Mouse (Mus musculus) kidney, postnatal 0 days (tissue): ENCODE data around the gene Fabp3. TPM values are rescaled to one million over a fixed set of nuclear protein-coding genes. Genes with fewer than 3 reads are reported as not detected.

Experiments used
- ATAC-seq: fragments of 200-750 bp; cut with Nextera tagmentation; replicated peaks from 2 replicates; pipeline ENCODE4 v1.8.0; 2017; ENCODE audit warnings: low read depth, moderate number of reproducible peaks, moderate TSS enrichment, moderate library complexity; ENCODE audit not compliant: low FRiP score
- DNase-seq: peaks from one replicate; pipeline ENCODE4 v3.0.0-alpha.2; 2016; ENCODE audit warnings: low spot score
- H3K27ac ChIP-seq: fragments of 300-500 bp; sonication (generic); 2 replicates; pipeline ENCODE4 v1.5.1; 2014; ENCODE audit warnings: mild to moderate bottlenecking
- H3K27me3 ChIP-seq: fragments of 300-500 bp; sonication (generic); 2 replicates; pipeline ENCODE4 v1.6.1; 2014; ENCODE audit warnings: low read length, mixed read lengths; ENCODE audit not compliant: insufficient read depth
- H3K36me3 ChIP-seq: fragments of 300-500 bp; sonication (generic); 2 replicates; pipeline ENCODE4 v1.6.1; 2014; ENCODE audit warnings: low read length, mixed read lengths; ENCODE audit not compliant: insufficient read depth
- H3K4me1 ChIP-seq: fragments of 300-500 bp; sonication (generic); replicated peaks from 2 replicates; pipeline ENCODE4 v1.6.1; 2014; ENCODE audit warnings: antibody characterized with exemption, low read length, mixed read lengths; ENCODE audit not compliant: insufficient read depth
- H3K4me2 ChIP-seq: fragments of 300-500 bp; sonication (generic); 2 replicates; pipeline ENCODE4 v1.6.1; 2014; ENCODE audit warnings: mild to moderate bottlenecking, low read length, moderate library complexity, mixed read lengths
- H3K4me3 ChIP-seq: fragments of 300-500 bp; sonication (generic); replicated peaks from 2 replicates; pipeline ENCODE4 v1.5.1; 2014; ENCODE audit warnings: low read depth, low read length
- H3K9ac ChIP-seq: fragments of 300-500 bp; sonication (generic); 2 replicates; pipeline ENCODE4 v1.6.1; 2014; ENCODE audit warnings: low read depth, low read length
- H3K9me3 ChIP-seq: fragments of 300-500 bp; sonication (generic); replicated peaks from 2 replicates; pipeline ENCODE4 v1.6.1; 2016; ENCODE audit warnings: low read length, inconsistent platforms, mixed read lengths
- CTCF ChIP-seq: IDR thresholded peaks from 2 replicates; pipeline ENCODE4 v1.5.1; 2016; ENCODE audit warnings: antibody characterized with exemption, low read depth, mild to moderate bottlenecking, moderate library complexity
- WGBS: fragments of 180-500 bp; shearing (Covaris S2); extraction: QIAGEN DNeasy Blood & Tissue Kit; methylation state at CpG from one replicate; pipeline ENCODE4 v1.1.7; 2014; 5-methylcytosine and 5-hydroxymethylcytosine counted together
- polyA plus RNA-seq: library from polyadenylated mRNA; unstranded; fragments of >200 nt; fragmentation: Nextera tagmentation; extraction: Ambion mirVana; gene quantifications from 2 replicates; pipeline ENCODE4 v1.2.1, GENCODE M21; 2015

Gene Fabp3
- polyA plus RNA-seq, 1 experiment from 2014 or later = 542 TPM

- H3K36me3 ChIP-seq = peaks cover 29% of the 10 kb centered on the region; the same call in 1 of the 2 replicates
Observed at GRCm38 (mm10) chr4:130318122-130318521, 9.7 kb downstream of the Fabp3 start.

GRCm38 (mm10) chr4:130319564-130319963 is 11.2 kb downstream of the Fabp3 start:
- H3K4me1 ChIP-seq = peaks cover 5% of the 10 kb centered on the region; the same call in 1 of the 2 replicates
- H3K4me3 ChIP-seq = no peak overlapping the region
- H3K4me2 ChIP-seq = no peak overlapping the region
- H3K27ac ChIP-seq = no peak overlapping the region
- H3K9ac ChIP-seq = no peak overlapping the region
- DNase-seq (no peak), ATAC-seq (no peak)
- no peaks in the 10 kb centered on the region for H3K9me3 ChIP-seq
- 84% methylated on average over 7 of the region's 7 CpGs for WGBS
- TF ChIP-seq CTCF = no peak
- peaks cover 36% of the 10 kb centered on the region; the same call in 1 of the 2 replicates for H3K36me3 ChIP-seq
- no peaks in the 10 kb centered on the region for H3K27me3 ChIP-seq

More at GRCm38 (mm10) chr4:130318122-130318521, 9.7 kb downstream of the Fabp3 start:
- Histone ChIP-seq H3K27ac (0 out of 2 replicates have a peak overlapping the region, but pooled peaks have one; percentile 13), H3K4me3 (no peak overlapping the region), H3K27me3 (no peaks in the 10 kb centered on the region), H3K4me2 (no peak overlapping the region), H3K9ac (no peak overlapping the region), H3K4me1 (peaks cover 5% of the 10 kb centered on the region; the same call in 1 of the 2 replicates), H3K9me3 (no peaks in the 10 kb centered on the region)
- 72% methylated on average over 3 of the region's 3 CpGs for WGBS
- DNase-seq = no peak
- no peak for TF ChIP-seq CTCF
- ATAC-seq = no peak

- WGBS = 91% methylated on average over 7 of the region's 7 CpGs
- Histone ChIP-seq H3K27ac (no peak overlapping the region), H3K4me1 (no peaks in the 10 kb centered on the region), H3K9ac (no peak overlapping the region), H3K9me3 (no peaks in the 10 kb centered on the region), H3K4me2 (no peak overlapping the region), H3K27me3 (no peaks in the 10 kb centered on the region), H3K36me3 (peaks cover 40% of the 10 kb centered on the region), H3K4me3 (no peak overlapping the region)
- no peak for TF ChIP-seq CTCF
- no peak for ATAC-seq
- no peak for DNase-seq
Observed at GRCm38 (mm10) chr4:130321640-130322039, 13.2 kb downstream of the Fabp3 start.

- H3K9me3 ChIP-seq = no peaks in the 10 kb centered on the region
- no peak overlapping the region for H3K4me3 ChIP-seq
- no peak overlapping the region for H3K27ac ChIP-seq
- H3K9ac ChIP-seq = no peak overlapping the region
- peaks cover 5% of the 10 kb centered on the region for H3K4me1 ChIP-seq
- peaks cover 45% of the 10 kb centered on the region for H3K36me3 ChIP-seq
- no peak for DNase-seq
- no peaks in the 10 kb centered on the region for H3K27me3 ChIP-seq
- no peak for ATAC-seq
- 79% methylated on average over 7 of the region's 7 CpGs for WGBS
- TF ChIP-seq CTCF = no peak
- H3K4me2 ChIP-seq = no peak overlapping the region
Observed at GRCm38 (mm10) chr4:130322567-130322966, 14.2 kb downstream of the Fabp3 start.

- H3K4me3 ChIP-seq = no peak overlapping the region
- ATAC-seq = no peak
- no peak overlapping the region for H3K9ac ChIP-seq
- no peak overlapping the region for H3K4me2 ChIP-seq
- peaks cover 9% of the 10 kb centered on the region for H3K4me1 ChIP-seq
- H3K27ac ChIP-seq = no peak overlapping the region
- 73% methylated on average over 1 of the region's 1 CpGs for WGBS
- H3K36me3 ChIP-seq = peaks cover 45% of the 10 kb centered on the region
- TF ChIP-seq CTCF = no peak
- no peaks in the 10 kb centered on the region for H3K9me3 ChIP-seq
- H3K27me3 ChIP-seq = no peaks in the 10 kb centered on the region
- no peak for DNase-seq
Observed at GRCm38 (mm10) chr4:130323165-130323564, 14.8 kb downstream of the Fabp3 start.

GRCm38 (mm10) chr4:130323607-130324006 is 15.2 kb downstream of the Fabp3 start:
- peaks cover 9% of the 10 kb centered on the region for H3K4me1 ChIP-seq
- no peak overlapping the region for H3K9ac ChIP-seq
- H3K4me2 ChIP-seq = no peak overlapping the region
- H3K27ac ChIP-seq = no peak overlapping the region
- DNase-seq (no peak), ATAC-seq (no peak)
- no peaks in the 10 kb centered on the region for H3K27me3 ChIP-seq
- H3K4me3 ChIP-seq = no peak overlapping the region
- no peak for TF ChIP-seq CTCF
- no peaks in the 10 kb centered on the region for H3K9me3 ChIP-seq
- 70% methylated on average over 5 of the region's 5 CpGs for WGBS
- peaks cover 45% of the 10 kb centered on the region for H3K36me3 ChIP-seq

GRCm38 (mm10) chr4:130325446-130325845 is 17.1 kb downstream of the Fabp3 start:
- Histone ChIP-seq H3K27ac (no peak overlapping the region), H3K36me3 (peaks cover 40% of the 10 kb centered on the region), H3K27me3 (no peaks in the 10 kb centered on the region), H3K4me1 (peaks cover 9% of the 10 kb centered on the region), H3K9ac (no peak overlapping the region), H3K4me3 (no peak overlapping the region), H3K9me3 (no peaks in the 10 kb centered on the region), H3K4me2 (no peak overlapping the region)
- ATAC-seq (no peak), DNase-seq (no peak)
- peak; percentile 19; the same call in 1 of the 2 replicates for TF ChIP-seq CTCF
- 91% methylated on average over 2 of the region's 2 CpGs for WGBS
